Mouse (Mus musculus) kidney, postnatal 0 days (tissue): Measurements from ENCODE around the gene Sema3e. TPM values are rescaled to one million over a fixed set of nuclear protein-coding genes. Genes with fewer than 3 reads are reported as not detected.

Experiments
- ATAC-seq: fragments of 200-750 bp; cut with Nextera tagmentation; replicated peaks from 2 replicates; pipeline ENCODE4 v1.8.0; 2017; ENCODE audit warnings: low read depth, moderate number of reproducible peaks, moderate TSS enrichment, moderate library complexity; ENCODE audit not compliant: low FRiP score
- DNase-seq: peaks from one replicate; pipeline ENCODE4 v3.0.0-alpha.2; 2016; ENCODE audit warnings: low spot score
- H3K27ac ChIP-seq: fragments of 300-500 bp; sonication (generic); 2 replicates; pipeline ENCODE4 v1.5.1; 2014; ENCODE audit warnings: mild to moderate bottlenecking
- H3K27me3 ChIP-seq: fragments of 300-500 bp; sonication (generic); 2 replicates; pipeline ENCODE4 v1.6.1; 2014; ENCODE audit warnings: low read length, mixed read lengths; ENCODE audit not compliant: insufficient read depth
- H3K36me3 ChIP-seq: fragments of 300-500 bp; sonication (generic); 2 replicates; pipeline ENCODE4 v1.6.1; 2014; ENCODE audit warnings: low read length, mixed read lengths; ENCODE audit not compliant: insufficient read depth
- H3K4me1 ChIP-seq: fragments of 300-500 bp; sonication (generic); replicated peaks from 2 replicates; pipeline ENCODE4 v1.6.1; 2014; ENCODE audit warnings: antibody characterized with exemption, low read length, mixed read lengths; ENCODE audit not compliant: insufficient read depth
- H3K4me2 ChIP-seq: fragments of 300-500 bp; sonication (generic); 2 replicates; pipeline ENCODE4 v1.6.1; 2014; ENCODE audit warnings: mild to moderate bottlenecking, low read length, moderate library complexity, mixed read lengths
- H3K4me3 ChIP-seq: fragments of 300-500 bp; sonication (generic); replicated peaks from 2 replicates; pipeline ENCODE4 v1.5.1; 2014; ENCODE audit warnings: low read depth, low read length
- H3K9ac ChIP-seq: fragments of 300-500 bp; sonication (generic); 2 replicates; pipeline ENCODE4 v1.6.1; 2014; ENCODE audit warnings: low read depth, low read length
- H3K9me3 ChIP-seq: fragments of 300-500 bp; sonication (generic); replicated peaks from 2 replicates; pipeline ENCODE4 v1.6.1; 2016; ENCODE audit warnings: low read length, inconsistent platforms, mixed read lengths
- CTCF ChIP-seq: IDR thresholded peaks from 2 replicates; pipeline ENCODE4 v1.5.1; 2016; ENCODE audit warnings: antibody characterized with exemption, low read depth, mild to moderate bottlenecking, moderate library complexity
- WGBS: fragments of 180-500 bp; shearing (Covaris S2); extraction: QIAGEN DNeasy Blood & Tissue Kit; methylation state at CpG from one replicate; pipeline ENCODE4 v1.1.7; 2014; 5-methylcytosine and 5-hydroxymethylcytosine counted together
- polyA plus RNA-seq: library from polyadenylated mRNA; unstranded; fragments of >200 nt; fragmentation: Nextera tagmentation; extraction: Ambion mirVana; gene quantifications from 2 replicates; pipeline ENCODE4 v1.2.1, GENCODE M21; 2015

The Sema3e gene
- polyA plus RNA-seq, 1 experiment from 2014 or later: 1.6 TPM

DNA sequence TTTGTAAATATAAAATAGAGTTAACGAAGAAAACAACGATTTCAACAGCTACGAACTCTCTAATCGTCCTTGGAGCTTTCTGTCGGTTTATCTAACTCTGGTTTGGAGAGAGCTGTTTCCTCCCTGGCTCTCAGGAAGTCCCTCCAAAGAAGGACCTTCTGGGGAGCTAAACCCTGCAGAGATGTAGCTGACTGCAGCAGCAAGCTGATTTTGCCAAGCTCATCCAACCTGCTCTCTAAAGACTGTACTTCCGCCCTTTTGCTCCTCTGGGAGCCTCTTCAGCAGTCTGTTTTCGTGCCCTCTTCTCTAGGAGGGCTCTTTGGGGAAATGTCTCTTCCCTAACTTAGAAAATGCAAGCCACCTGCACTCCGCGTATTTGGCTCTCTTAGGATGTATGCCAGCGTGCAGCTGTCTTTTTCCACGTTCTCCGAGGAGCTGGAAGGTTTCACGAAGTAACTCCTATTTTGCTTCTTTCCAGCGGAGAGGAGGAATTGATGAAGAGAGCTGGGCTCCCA, 67.2 kb downstream of the Sema3e start:
- WGBS: 43% methylated on average over 14 of the region's 14 CpGs
- TF ChIP-seq CTCF: no peak
- Histone ChIP-seq H3K4me3 (no peak overlapping the region), H3K9me3 (no peaks in the 10 kb centered on the region), H3K27ac (no peak overlapping the region), H3K36me3 (no peaks in the 10 kb centered on the region), H3K9ac (no peak overlapping the region), H3K4me2 (peak overlapping the region; percentile 17; the same call in 1 of the 2 replicates), H3K4me1 (no peaks in the 10 kb centered on the region), H3K27me3 (no peaks in the 10 kb centered on the region)
- DNase-seq: no peak
- ATAC-seq: no peak

DNA sequence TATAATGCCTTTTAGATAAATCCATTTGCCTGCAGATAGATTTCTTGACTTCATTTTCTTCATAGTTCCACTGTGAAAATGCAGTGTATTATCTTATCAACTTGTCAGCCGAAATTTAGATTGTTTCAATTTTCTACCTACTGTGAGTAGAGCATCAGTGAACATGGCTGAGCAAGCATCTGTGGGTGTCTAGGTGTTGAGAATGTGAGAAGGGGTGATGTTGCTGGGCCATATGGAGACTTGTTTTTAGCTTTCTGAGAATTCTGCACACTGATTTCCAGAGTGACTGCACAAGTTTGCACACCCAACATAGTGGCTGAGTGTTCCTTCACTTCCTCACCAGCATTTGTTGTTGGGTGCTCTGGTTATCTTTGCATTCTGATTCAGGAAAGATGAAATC, 71.1 kb downstream of the Sema3e start:
- no peaks in the 10 kb centered on the region for H3K36me3 ChIP-seq
- WGBS: 93% methylated on average over 1 of the region's 1 CpGs
- no peak overlapping the region for H3K4me3 ChIP-seq
- H3K4me1 ChIP-seq: no peaks in the 10 kb centered on the region
- H3K9me3 ChIP-seq: no peaks in the 10 kb centered on the region
- DNase-seq (no peak), ATAC-seq (no peak)
- no peak for TF ChIP-seq CTCF
- no peak overlapping the region for H3K27ac ChIP-seq
- H3K27me3 ChIP-seq: no peaks in the 10 kb centered on the region
- H3K4me2 ChIP-seq: no peak overlapping the region
- no peak overlapping the region for H3K9ac ChIP-seq

DNA sequence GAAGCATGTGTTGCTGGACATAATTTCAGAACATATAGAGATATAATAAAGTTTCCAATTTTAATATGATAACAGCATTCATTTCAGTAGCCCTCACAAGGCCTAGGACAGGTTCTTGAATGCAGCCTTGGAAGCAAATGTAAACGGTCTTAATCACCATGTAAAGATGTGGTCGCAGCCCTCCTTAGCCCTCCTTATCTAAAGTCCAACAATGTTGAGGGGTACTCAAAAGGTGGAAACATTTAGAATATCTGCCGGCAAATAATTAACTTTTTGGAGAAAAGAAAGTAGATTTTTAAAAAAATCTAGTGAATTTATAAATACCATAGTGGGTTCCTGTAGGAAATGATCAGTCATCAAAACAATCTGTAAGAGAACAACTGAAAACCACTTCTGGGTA, 73.6 kb downstream of the Sema3e start:
- H3K4me1 ChIP-seq: no peaks in the 10 kb centered on the region
- no peak overlapping the region for H3K4me3 ChIP-seq
- no peak overlapping the region for H3K4me2 ChIP-seq
- ATAC-seq (no peak), DNase-seq (no peak)
- H3K9ac ChIP-seq: no peak overlapping the region
- H3K27ac ChIP-seq: no peak overlapping the region
- no peak for TF ChIP-seq CTCF
- no peaks in the 10 kb centered on the region for H3K9me3 ChIP-seq
- 91% methylated on average over 3 of the region's 3 CpGs for WGBS
- no peaks in the 10 kb centered on the region for H3K36me3 ChIP-seq
- no peaks in the 10 kb centered on the region for H3K27me3 ChIP-seq

DNA sequence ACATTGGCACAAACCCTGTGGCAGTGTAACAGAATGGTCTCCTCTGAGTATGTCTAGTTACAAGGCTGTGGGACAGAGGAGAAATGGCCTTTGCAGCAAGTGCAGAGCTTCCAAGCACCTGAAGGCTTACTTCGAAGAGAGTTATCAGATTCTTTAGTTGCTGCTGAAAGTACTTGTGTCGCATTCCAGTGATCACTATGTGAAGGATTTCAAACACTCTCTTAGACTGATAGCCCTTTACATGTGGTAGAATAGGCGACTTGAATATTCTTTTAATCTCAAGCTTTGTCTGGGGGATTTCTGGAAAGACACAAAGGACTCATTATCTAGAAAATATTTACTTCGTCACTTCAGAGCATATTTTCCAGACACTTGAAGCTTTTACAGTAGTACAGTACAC, 82.3 kb downstream of the Sema3e start:
- DNase-seq (no peak), ATAC-seq (no peak)
- 81% methylated on average over 4 of the region's 4 CpGs for whole genome bisulfite sequencing
- no peaks in the 10 kb centered on the region for H3K36me3 ChIP-seq
- no peak overlapping the region for H3K4me3 ChIP-seq
- no peak overlapping the region for H3K4me2 ChIP-seq
- H3K27ac ChIP-seq: no peak overlapping the region
- TF ChIP-seq CTCF: no peak
- no peaks in the 10 kb centered on the region for H3K9me3 ChIP-seq
- H3K9ac ChIP-seq: no peak overlapping the region
- H3K27me3 ChIP-seq: no peaks in the 10 kb centered on the region
- no peaks in the 10 kb centered on the region for H3K4me1 ChIP-seq

DNA sequence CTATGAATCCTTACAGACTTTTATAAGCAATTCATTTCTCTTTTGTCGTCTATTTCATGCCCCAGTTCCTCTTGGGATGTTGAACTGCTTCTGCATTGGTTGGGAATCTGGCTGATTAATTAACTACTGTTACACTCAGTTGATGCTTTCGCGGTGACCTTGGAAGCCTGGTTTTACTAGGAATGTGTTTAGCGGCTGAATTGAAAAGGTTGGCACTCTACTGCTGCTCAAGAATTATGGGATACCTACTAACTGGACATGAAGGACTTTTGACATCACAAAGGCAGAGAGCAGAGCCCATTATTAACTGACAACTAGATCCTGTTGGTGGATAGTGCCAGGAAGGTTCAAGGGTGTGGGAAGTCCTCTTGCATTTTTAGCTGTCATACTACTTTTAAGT, 83.9 kb downstream of the Sema3e start:
- Histone ChIP-seq H3K4me3 (no peak overlapping the region), H3K9ac (no peak overlapping the region), H3K4me2 (no peak overlapping the region), H3K9me3 (no peaks in the 10 kb centered on the region), H3K27me3 (no peaks in the 10 kb centered on the region), H3K4me1 (no peaks in the 10 kb centered on the region), H3K27ac (no peak overlapping the region), H3K36me3 (no peaks in the 10 kb centered on the region)
- no peak for TF ChIP-seq CTCF
- DNase-seq (no peak), ATAC-seq (no peak)
- WGBS: 82% methylated on average over 4 of the region's 4 CpGs

DNA sequence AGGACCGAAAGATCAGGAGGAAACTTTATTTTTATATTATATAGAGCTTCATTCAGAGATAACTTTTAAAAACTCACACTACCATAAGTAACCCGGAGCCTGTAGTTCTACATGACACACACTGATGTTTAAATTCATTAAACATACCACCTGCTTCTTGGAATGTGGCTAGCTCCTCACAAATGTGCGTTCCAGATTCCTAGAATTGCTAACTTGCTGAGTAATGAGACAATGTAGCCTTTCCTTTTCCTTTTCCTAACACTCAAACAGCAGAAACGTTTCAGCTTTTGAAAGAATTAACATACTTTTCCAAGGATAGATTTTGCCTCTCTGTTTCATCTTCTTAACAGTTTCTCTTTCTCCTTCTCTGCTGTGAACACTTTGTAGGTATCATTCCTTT, 86.3 kb downstream of the Sema3e start:
- Histone ChIP-seq H3K9ac (no peak overlapping the region), H3K36me3 (no peaks in the 10 kb centered on the region), H3K4me3 (no peak overlapping the region), H3K4me1 (no peaks in the 10 kb centered on the region), H3K27me3 (no peaks in the 10 kb centered on the region), H3K9me3 (no peaks in the 10 kb centered on the region), H3K4me2 (no peak overlapping the region), H3K27ac (no peak overlapping the region)
- WGBS: 59% methylated on average over 4 of the region's 4 CpGs
- ATAC-seq: no peak
- no peak for TF ChIP-seq CTCF
- DNase-seq: peak; percentile 2

DNA sequence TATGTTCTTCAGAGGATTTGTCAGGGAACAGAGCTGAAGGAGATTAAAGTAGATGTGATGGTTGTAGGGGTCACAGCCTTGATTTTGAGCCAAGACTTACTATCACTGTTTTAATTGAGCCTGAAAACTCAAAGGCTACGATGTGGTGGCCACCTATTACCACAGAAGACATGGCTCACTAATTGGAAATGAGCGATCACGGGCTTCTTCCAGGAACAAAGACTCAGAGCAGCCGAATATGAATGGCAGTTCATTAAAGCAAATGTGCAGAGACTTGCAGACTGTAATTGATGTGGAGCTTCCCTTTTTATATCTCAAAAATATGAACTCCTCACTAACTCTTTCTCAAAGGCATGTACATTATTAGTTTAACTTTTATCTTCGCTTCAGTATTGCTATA, 96.8 kb downstream of the Sema3e start:
- H3K36me3 ChIP-seq: no peaks in the 10 kb centered on the region
- WGBS: 76% methylated on average over 5 of the region's 5 CpGs
- no peaks in the 10 kb centered on the region for H3K4me1 ChIP-seq
- H3K9me3 ChIP-seq: no peaks in the 10 kb centered on the region
- no peak overlapping the region for H3K4me2 ChIP-seq
- no peak overlapping the region for H3K27ac ChIP-seq
- H3K9ac ChIP-seq: no peak overlapping the region
- no peaks in the 10 kb centered on the region for H3K27me3 ChIP-seq
- no peak for DNase-seq
- TF ChIP-seq CTCF: no peak
- no peak overlapping the region for H3K4me3 ChIP-seq
- ATAC-seq: no peak
